Comparison of ENCODE assay signal across 16 mouse cellular contexts in the genomic region with DNA sequence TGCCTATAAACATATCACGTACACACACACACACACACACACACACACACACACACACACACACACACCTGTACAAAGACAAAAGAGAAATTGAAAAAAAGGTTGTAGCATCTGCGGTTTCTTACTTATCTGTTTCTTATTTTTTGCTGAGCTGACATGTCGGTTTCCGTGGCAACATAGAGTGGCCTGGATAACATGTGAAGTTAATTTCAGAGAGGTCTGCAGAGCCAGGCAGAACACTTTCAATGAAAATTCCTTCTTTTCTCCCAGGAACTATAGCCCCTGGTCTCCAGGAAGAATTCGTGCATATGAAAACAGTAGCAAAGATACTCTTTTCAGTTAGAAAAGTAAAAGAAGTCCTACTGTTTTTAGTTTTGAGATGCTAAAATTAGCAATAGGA.
DNase-seq lines count a peak whose midpoint lies in the region; ATAC-seq and TF ChIP-seq lines count a peak whose summit lies in the region.
"Had no signal": no experiment of that assay in that cellular context is flagged by ENCODE, and none has a peak within 500 bp of the region (broad histone marks: within the 10 kb centered on the region; RNA-seq: fewer than 3 reads in every experiment).

No protein-coding gene starts in this region.

- peak; percentile 28 for DNase-seq in forebrain, postnatal 0 days
- no peak for DNase-seq in forebrain, embryonic 11.5 days (ENCODE audit: low spot score)
- peak; percentile 53 for DNase-seq in embryonic facial prominence, embryonic 10.5 days (ENCODE audit: low spot score)
- peak; percentile 18 for DNase-seq in induced T-regulatory cell, adult 2 months (ENCODE audit: low read depth)
- peak; percentile 79 for DNase-seq in midbrain, embryonic 14.5 days
- DNase-seq in gastrocnemius, postnatal 25 days: no peak
- DNase-seq in left cerebral cortex, postnatal 14 days (ENCODE audit: low spot score in 2 of 2): no peak
- DNase-seq: adrenal gland, postnatal 25 days; B cell, adult 2 months; cerebellum, adult 18-20 months; heart, postnatal 10 days; layer of hippocampus, postnatal 36 days; thymus, postnatal 14 days had no signal

- H3K27ac ChIP-seq in forebrain, postnatal 0 days (ENCODE audit: low read depth, low read length): no peak overlapping the region
- H3K27ac ChIP-seq in forebrain, embryonic 11.5 days (ENCODE audit: low read depth, low read length): no peak overlapping the region
- H3K27ac ChIP-seq in embryonic facial prominence, embryonic 10.5 days (replicated peaks): peak overlapping the region; percentile 54; the same call in 1 of the 2 replicates
- no peak overlapping the region for H3K27ac ChIP-seq in midbrain, embryonic 14.5 days (replicated peaks; ENCODE audit: low read depth, low read length)
- no peak overlapping the region for H3K27ac ChIP-seq in heart, embryonic 12.5 days (ENCODE audit: poor library complexity, severe bottlenecking)
- H3K27ac ChIP-seq: kidney, embryonic 15.5 days had no signal

- intact Hi-C loops in left cerebral cortex, postnatal 14 days (cut with DNase I): no loop called here

- no peaks in the 10 kb centered on the region for H3K9me3 ChIP-seq in forebrain, postnatal 0 days (ENCODE audit: low read length)
- no peaks in the 10 kb centered on the region for H3K9me3 ChIP-seq in forebrain, embryonic 11.5 days (ENCODE audit: control insufficient read depth, low read length)
- H3K9me3 ChIP-seq in embryonic facial prominence, embryonic 10.5 days: no peaks in the 10 kb centered on the region
- H3K9me3 ChIP-seq in midbrain, embryonic 14.5 days (ENCODE audit: control insufficient read depth, low read length): no peaks in the 10 kb centered on the region
- no peaks in the 10 kb centered on the region for H3K9me3 ChIP-seq in heart, embryonic 12.5 days (replicated peaks)
- H3K9me3 ChIP-seq: kidney, embryonic 15.5 days had no signal

- H3K27me3 ChIP-seq in forebrain, postnatal 0 days (ENCODE audit: insufficient read depth, low read length): no peaks in the 10 kb centered on the region
- H3K27me3 ChIP-seq in forebrain, embryonic 11.5 days (ENCODE audit: control insufficient read depth, insufficient read depth, low read length): no peaks in the 10 kb centered on the region
- no peaks in the 10 kb centered on the region for H3K27me3 ChIP-seq in embryonic facial prominence, embryonic 10.5 days (replicated peaks; ENCODE audit: low read depth, poor library complexity, severe bottlenecking)
- H3K27me3 ChIP-seq in midbrain, embryonic 14.5 days (ENCODE audit: control insufficient read depth, insufficient read depth, low read length): no peaks in the 10 kb centered on the region
- no peaks in the 10 kb centered on the region for H3K27me3 ChIP-seq in heart, embryonic 12.5 days (replicated peaks)

- H3K4me2 ChIP-seq in forebrain, postnatal 0 days (ENCODE audit: low read depth): no peak overlapping the region
- no peak overlapping the region for H3K4me2 ChIP-seq in forebrain, embryonic 11.5 days (ENCODE audit: low read depth, low read length, severe bottlenecking)
- no peak overlapping the region for H3K4me2 ChIP-seq in midbrain, embryonic 14.5 days (ENCODE audit: low read length)
- H3K4me2 ChIP-seq in heart, embryonic 12.5 days: no peak overlapping the region
- H3K4me2 ChIP-seq: kidney, embryonic 15.5 days had no signal

- H3K9ac ChIP-seq in forebrain, postnatal 0 days: no peak overlapping the region
- no peak overlapping the region for H3K9ac ChIP-seq in forebrain, embryonic 11.5 days (ENCODE audit: low read length)
- no peak overlapping the region for H3K9ac ChIP-seq in midbrain, embryonic 14.5 days (replicated peaks; ENCODE audit: low read length)
- H3K9ac ChIP-seq in heart, embryonic 12.5 days: no peak overlapping the region
- H3K9ac ChIP-seq: kidney, embryonic 15.5 days had no signal

- no peaks in the 10 kb centered on the region for H3K36me3 ChIP-seq in forebrain, postnatal 0 days (ENCODE audit: insufficient read depth)
- no peaks in the 10 kb centered on the region for H3K36me3 ChIP-seq in forebrain, embryonic 11.5 days (ENCODE audit: control insufficient read depth, insufficient read depth, low read length)
- no peaks in the 10 kb centered on the region for H3K36me3 ChIP-seq in embryonic facial prominence, embryonic 10.5 days (replicated peaks)
- H3K36me3 ChIP-seq in midbrain, embryonic 14.5 days (ENCODE audit: control insufficient read depth, insufficient read depth, low read length): no peaks in the 10 kb centered on the region
- no peaks in the 10 kb centered on the region for H3K36me3 ChIP-seq in heart, embryonic 12.5 days
- H3K36me3 ChIP-seq: kidney, embryonic 15.5 days had no signal

- no peak for TF ChIP-seq CTCF in forebrain, postnatal 0 days (IDR thresholded peaks at IDR 0.05; ENCODE audit: low read depth)

- peak; percentile 43; the same call in 1 of the 2 replicates for ATAC-seq in forebrain, postnatal 0 days
- ATAC-seq in forebrain, embryonic 11.5 days (replicated peaks; ENCODE audit: low FRiP score): no peak
- ATAC-seq in midbrain, embryonic 14.5 days (ENCODE audit: low FRiP score, low TSS enrichment): no peak
- no peak for ATAC-seq in heart, embryonic 12.5 days (ENCODE audit: insufficient number of reproducible peaks, low FRiP score)
- ATAC-seq: Patski had no signal

- H3K4me3 ChIP-seq in forebrain, postnatal 0 days (ENCODE audit: low read depth, low read length): no peak overlapping the region
- no peak overlapping the region for H3K4me3 ChIP-seq in forebrain, embryonic 11.5 days (ENCODE audit: low read depth, low read length)
- H3K4me3 ChIP-seq in embryonic facial prominence, embryonic 10.5 days: no peak overlapping the region
- H3K4me3 ChIP-seq in midbrain, embryonic 14.5 days (replicated peaks; ENCODE audit: low read depth, low read length): no peak overlapping the region
- no peak overlapping the region for H3K4me3 ChIP-seq in heart, embryonic 12.5 days
- H3K4me3 ChIP-seq: kidney, embryonic 15.5 days had no signal

- WGBS in forebrain, postnatal 0 days: 46% methylated on average over 5 of the region's 5 CpGs
- WGBS in forebrain, embryonic 11.5 days: 53% methylated on average over 5 of the region's 5 CpGs
- 57% methylated on average over 5 of the region's 5 CpGs for WGBS in embryonic facial prominence, embryonic 10.5 days
- 40% methylated on average over 5 of the region's 5 CpGs for WGBS in midbrain, embryonic 14.5 days
- WGBS in heart, embryonic 12.5 days: 69% methylated on average over 5 of the region's 5 CpGs

- H3K4me1 ChIP-seq in forebrain, postnatal 0 days (ENCODE audit: insufficient read depth): 0 out of 2 replicates have a peak, but pooled peaks cover 6% of the 10 kb centered on the region
- no peaks in the 10 kb centered on the region for H3K4me1 ChIP-seq in forebrain, embryonic 11.5 days (replicated peaks; ENCODE audit: control insufficient read depth, insufficient read depth, low read length)
- peaks cover 31% of the 10 kb centered on the region for H3K4me1 ChIP-seq in embryonic facial prominence, embryonic 10.5 days
- H3K4me1 ChIP-seq in midbrain, embryonic 14.5 days (ENCODE audit: control insufficient read depth, insufficient read depth, low read length): peaks cover 11% of the 10 kb centered on the region
- peaks cover 28% of the 10 kb centered on the region for H3K4me1 ChIP-seq in heart, embryonic 12.5 days (replicated peaks)

Comparison
In these comparisons a context has a peak if more than half of its experiments do, and no peak if none do; other contexts are left out.
1. DNase-seq: peak in forebrain, postnatal 0 days (single experiment), embryonic facial prominence, embryonic 10.5 days (single experiment), induced T-regulatory cell, adult 2 months (single experiment) and midbrain, embryonic 14.5 days (single experiment); none in forebrain, embryonic 11.5 days (single experiment), gastrocnemius, postnatal 25 days (single experiment) and left cerebral cortex, postnatal 14 days (0 of 2).